Mouse (Mus musculus) CH12.LX (cell line): ENCODE measurements around the gene Tsnaxip1.

ENCODE experiments used
- CTCF ChIP-seq, 2 experiments: IDR thresholded peaks in 1 of 2; conservative IDR thresholded peaks in 1 of 2; 2 replicates each; pipeline ENCODE4 v1.5.1; 2011 to 2012; ENCODE audit warnings: low read depth in 2 of 2, low read length in 2 of 2, improper control_type of control experiment in 1 of 2, inconsistent platforms in 1 of 2, mild to moderate bottlenecking in 1 of 2, moderate library complexity in 1 of 2
- E2F4 ChIP-seq: IDR thresholded peaks from 2 replicates; pipeline ENCODE4 v1.6.1; 2011; ENCODE audit warnings: low read depth, low read length, improper control_type of control experiment; ENCODE audit not compliant: insufficient replicate concordance
- GABPA ChIP-seq: IDR thresholded peaks from 2 replicates; pipeline ENCODE4 v1.6.1; 2012; ENCODE audit warnings: low read depth, low read length, improper control_type of control experiment, inconsistent platforms; ENCODE audit not compliant: insufficient replicate concordance
- JUND ChIP-seq: conservative IDR thresholded peaks from 2 replicates; pipeline ENCODE4 v1.6.1; 2011; ENCODE audit warnings: low read depth, low read length, improper control_type of control experiment
- MAFK ChIP-seq: IDR thresholded peaks from 2 replicates; pipeline ENCODE4 v1.6.1; 2011; ENCODE audit warnings: low read length, improper control_type of control experiment; ENCODE audit not compliant: insufficient replicate concordance
- MAX ChIP-seq: IDR thresholded peaks from 2 replicates; pipeline ENCODE4 v1.6.1; 2011; ENCODE audit warnings: low read length, improper control_type of control experiment
- MEF2A ChIP-seq: IDR thresholded peaks from 2 replicates; pipeline ENCODE4 v1.6.1; 2014; ENCODE audit warnings: low read depth, mild to moderate bottlenecking, inconsistent platforms, low read length, improper control_type of control experiment, borderline replicate concordance
- MXI1 ChIP-seq: IDR thresholded peaks from 2 replicates; pipeline ENCODE4 v1.6.1; 2011; ENCODE audit warnings: mild to moderate bottlenecking, low read depth, low read length, improper control_type of control experiment
- NELFE ChIP-seq: IDR thresholded peaks from 2 replicates; pipeline ENCODE4 v1.6.1; 2011; ENCODE audit warnings: low read depth, low read length, improper control_type of control experiment
- POLR2A ChIP-seq: IDR thresholded peaks from 2 replicates; pipeline ENCODE4 v1.6.1; 2011; ENCODE audit warnings: low read depth, mild to moderate bottlenecking, improper control_type of control experiment, low read length
- RCOR1 ChIP-seq: conservative IDR thresholded peaks from 2 replicates; pipeline ENCODE4 v1.6.1; 2012; ENCODE audit warnings: low read depth, mild to moderate bottlenecking, inconsistent platforms, low read length, improper control_type of control experiment
- SIN3A ChIP-seq: IDR thresholded peaks from 2 replicates; pipeline ENCODE4 v1.6.1; 2012; ENCODE audit warnings: low read length, improper control_type of control experiment, inconsistent platforms
- ZNF384 ChIP-seq: IDR thresholded peaks from 2 replicates; pipeline ENCODE4 v1.6.1; 2012; ENCODE audit warnings: low read depth, low read length, improper control_type of control experiment, inconsistent platforms

DNA sequence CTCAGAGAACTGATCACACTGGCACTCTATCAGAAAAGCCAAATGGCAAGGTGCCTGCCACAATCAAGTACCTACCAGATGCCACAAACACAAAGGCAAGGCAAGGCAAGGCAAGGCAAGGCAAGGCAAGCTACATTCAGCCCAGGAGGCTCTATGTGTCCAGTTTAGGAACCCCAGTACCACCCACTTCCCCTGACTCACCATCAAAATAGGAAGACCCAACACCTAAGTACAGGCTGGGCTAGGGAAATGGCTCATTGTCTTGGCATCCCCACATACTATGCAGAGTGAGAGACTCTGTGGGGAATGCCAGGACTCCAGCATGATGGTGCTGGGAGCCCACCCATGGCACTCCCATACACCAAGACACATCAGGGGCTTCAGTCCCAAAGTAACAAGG, 37.9 kb upstream of the Tsnaxip1 start:
- TF ChIP-seq MAFK (no peak), MXI1 (no peak), MAX (no peak), POLR2A (no peak), E2F4 (no peak), ZNF384 (no peak), SIN3A (no peak), CTCF (conservative IDR thresholded peaks at IDR 0.05 in 1 of 2, IDR thresholded peaks at IDR 0.05 in 1 of 2; ENCODE audit: low read depth in 2 of 2, low read length in 2 of 2) (no peak), NELFE (no peak), JUND (no peak), MEF2A (no peak), RCOR1 (no peak), GABPA (no peak)
